Mouse (Mus musculus) hindbrain, embryonic 10.5 days (tissue): ENCODE measurements around the gene Mfn2. TPM values are rescaled to one million over a fixed set of nuclear protein-coding genes. Genes with fewer than 3 reads are reported as not detected.
"Not testable (repeated sequence)": the region's sequence is repeated elsewhere in the genome, so short reads cannot be mapped to it uniquely, and the experiment has no call there.

Experiments
- DNase-seq: peaks from one replicate; pipeline ENCODE4 v3.0.0-alpha.2; 2017; ENCODE audit warnings: low spot score
- H3K27ac ChIP-seq: fragments of 300-500 bp; sonication (generic); 2 replicates; pipeline ENCODE4 v1.5.1; 2016; ENCODE audit warnings: mild to moderate bottlenecking, moderate library complexity
- H3K27me3 ChIP-seq: fragments of 300-500 bp; sonication (generic); 2 replicates; pipeline ENCODE4 v1.6.1; 2016; ENCODE audit warnings: mild to moderate bottlenecking; ENCODE audit not compliant: poor library complexity, insufficient read depth, severe bottlenecking
- H3K36me3 ChIP-seq: fragments of 300-500 bp; sonication (generic); 2 replicates; pipeline ENCODE4 v1.6.1; 2016; ENCODE audit warnings: mild to moderate bottlenecking, moderate library complexity
- H3K4me1 ChIP-seq: fragments of 300-500 bp; sonication (generic); replicated peaks from 2 replicates; pipeline ENCODE4 v1.6.1; 2016; ENCODE audit warnings: mild to moderate bottlenecking
- H3K4me3 ChIP-seq: fragments of 300-500 bp; sonication (generic); 2 replicates; pipeline ENCODE4 v1.5.1; 2016; ENCODE audit warnings: mild to moderate bottlenecking, moderate library complexity
- H3K9me3 ChIP-seq: fragments of 300-500 bp; sonication (generic); 2 replicates; pipeline ENCODE4 v1.6.1; 2016; ENCODE audit warnings: mild to moderate bottlenecking, moderate library complexity
- WGBS: fragments of 180-500 bp; shearing (Covaris S2); methylation state at CpG from one replicate; pipeline ENCODE4 v1.1.7; 2016; 5-methylcytosine and 5-hydroxymethylcytosine counted together
- polyA plus RNA-seq: library from polyadenylated mRNA; unstranded; fragments of >200 nt; fragmentation: Nextera tagmentation; extraction: Ambion mirVana; gene quantifications from 2 replicates; pipeline ENCODE4 v1.2.1, GENCODE M21; 2016

The Mfn2 gene
- polyA plus RNA-seq, 1 experiment from 2014 or later, result 52.4 TPM

- peaks cover 6% of the 10 kb centered on the region; the same call in 1 of the 2 replicates for H3K9me3 ChIP-seq
- DNase-seq, result no peak
- H3K27ac ChIP-seq, result peak overlapping the region; percentile 87
- WGBS, result 11% methylated on average over 4 of the region's 4 CpGs
- no peaks in the 10 kb centered on the region for H3K27me3 ChIP-seq
- H3K4me1 ChIP-seq, result peaks cover 13% of the 10 kb centered on the region
- H3K36me3 ChIP-seq, result peaks cover 23% of the 10 kb centered on the region
- H3K4me3 ChIP-seq, result peak overlapping the region; percentile 85
Measured at GRCm38 (mm10) chr4:147848584-147848991, 55.9 kb downstream of the Mfn2 start.

- WGBS, result 3% methylated on average over 23 of the region's 23 CpGs
- DNase-seq, result peak; percentile 69
- H3K9me3 ChIP-seq, result peaks cover 13% of the 10 kb centered on the region
- H3K27me3 ChIP-seq, result no peaks in the 10 kb centered on the region
- H3K27ac ChIP-seq, result peak within 1 kb of the TSS; percentile 87
- peaks cover 30% of the 10 kb centered on the region for H3K36me3 ChIP-seq
- peaks cover 13% of the 10 kb centered on the region for H3K4me1 ChIP-seq
- peak within 1 kb of the TSS; percentile 85 for H3K4me3 ChIP-seq
Measured at GRCm38 (mm10) chr4:147847614-147848583, 56.6 kb downstream of the Mfn2 start, which contains the start of gene Zfp933. Gene Zfp933, minus strand, starts transcription at chr4:147848366.

- H3K9me3 ChIP-seq, result peaks cover 39% of the 10 kb centered on the region
- H3K36me3 ChIP-seq, result peaks cover 61% of the 10 kb centered on the region
- no peak overlapping the region for H3K27ac ChIP-seq
Measured at GRCm38 (mm10) chr4:147842871-147843270, 61.6 kb downstream of the Mfn2 start.

GRCm38 (mm10) chr4:147839282-147839681, 65.2 kb downstream of the Mfn2 start:
- 99% methylated on average over 23 of the region's 26 CpGs for WGBS
- not testable (repeated sequence) for DNase-seq

More at GRCm38 (mm10) chr4:147842871-147843270, 61.6 kb downstream of the Mfn2 start:
- H3K4me1 ChIP-seq, result peaks cover 6% of the 10 kb centered on the region
- H3K4me3 ChIP-seq, result no peak overlapping the region
- 88% methylated on average over 3 of the region's 3 CpGs for WGBS
- no peak for DNase-seq
- H3K27me3 ChIP-seq, result no peaks in the 10 kb centered on the region

GRCm38 (mm10) chr4:147824389-147824788, 80.1 kb downstream of the Mfn2 start:
- Histone ChIP-seq H3K4me3 (no peak overlapping the region), H3K27ac (no peak overlapping the region), H3K9me3 (peaks cover 95% of the 10 kb centered on the region), H3K4me1 (no peaks in the 10 kb centered on the region), H3K27me3 (no peaks in the 10 kb centered on the region), H3K36me3 (peaks cover 77% of the 10 kb centered on the region)
- WGBS, result 92% methylated on average over 4 of the region's 4 CpGs
- DNase-seq, result no peak

More at GRCm38 (mm10) chr4:147839282-147839681, 65.2 kb downstream of the Mfn2 start:
- not testable (repeated sequence) for H3K27me3 ChIP-seq, H3K4me1 ChIP-seq, H3K27ac ChIP-seq, H3K4me3 ChIP-seq
- H3K36me3 ChIP-seq, result peaks cover 44% of the 10 kb centered on the region
- H3K9me3 ChIP-seq, result peaks cover 38% of the 10 kb centered on the region

Other genes with a start within 250 kb of the Mfn2 start
- not detected in 2 replicates for gene Zfp534, start 202.2 kb downstream of the Mfn2 start, polyA plus RNA-seq
- gene Zfp984, start 94.9 kb downstream of the Mfn2 start, polyA plus RNA-seq, result 4.6 and 6.4 TPM in 2 replicates
- 4.4 and 5.1 TPM in 2 replicates for gene Zfp933, start 56.3 kb downstream of the Mfn2 start, polyA plus RNA-seq
- gene Miip, start 35.9 kb downstream of the Mfn2 start, polyA plus RNA-seq, result 67.6 and 69.3 TPM in 2 replicates
- gene Fv1, start 35.7 kb downstream of the Mfn2 start, polyA plus RNA-seq, result 13.5 and 15.8 TPM in 2 replicates
- gene Plod1, start 32.1 kb upstream of the Mfn2 start, polyA plus RNA-seq, result 30.5 and 31.2 TPM in 2 replicates
- 11.9 and 14.9 TPM in 2 replicates for gene 2510039O18Rik, start 36.2 kb upstream of the Mfn2 start, polyA plus RNA-seq
- 0.29 TPM in 1 of 2 replicates, not detected in the other for gene Nppb, start 81.1 kb upstream of the Mfn2 start, polyA plus RNA-seq
- 0.21 TPM in 1 of 2 replicates, not detected in the other for gene Nppa, start 96.0 kb upstream of the Mfn2 start, polyA plus RNA-seq
- 13.9 and 17.8 TPM in 2 replicates for gene Clcn6, start 134.1 kb upstream of the Mfn2 start, polyA plus RNA-seq
- 28.1 and 30.0 TPM in 2 replicates for gene Mthfr, start 134.4 kb upstream of the Mfn2 start, polyA plus RNA-seq
- gene Agtrap, start 183.3 kb upstream of the Mfn2 start, polyA plus RNA-seq, result 15.6 and 15.7 TPM in 2 replicates
- 74.3 and 86.9 TPM in 2 replicates for gene Mad2l2, start 225.7 kb upstream of the Mfn2 start, polyA plus RNA-seq
- gene Draxin, start 226.0 kb upstream of the Mfn2 start, polyA plus RNA-seq, result 6.5 and 13.1 TPM in 2 replicates
- gene Fbxo6, start 247.4 kb upstream of the Mfn2 start, polyA plus RNA-seq, result 11.0 and 15.6 TPM in 2 replicates